Mouse (Mus musculus) forebrain, embryonic 15.5 days (tissue): ENCODE measurements at regions not wholly inside any gene's neighbourhood (a gene's known extent, or its start where the extent isn't known, plus 50 kb on each side); places are given as distances from the start of the nearest gene placed in this dataset.

ENCODE experiments used
- ATAC-seq: fragments of 200-750 bp; cut with Nextera tagmentation; replicated peaks from 2 replicates; pipeline ENCODE4 v1.8.0; 2017; ENCODE audit warnings: mild to moderate bottlenecking, moderate TSS enrichment, moderate library complexity
- H3K27ac ChIP-seq: fragments of 300-500 bp; sonication (generic); replicated peaks from 2 replicates; pipeline ENCODE4 v1.5.1; 2015; ENCODE audit warnings: mild to moderate bottlenecking, inconsistent platforms
- H3K27me3 ChIP-seq: fragments of 300-500 bp; sonication (generic); 2 replicates; pipeline ENCODE4 v1.6.1; 2015; ENCODE audit warnings: inconsistent platforms
- H3K36me3 ChIP-seq: fragments of 300-500 bp; sonication (generic); 2 replicates; pipeline ENCODE4 v1.6.1; 2015; ENCODE audit warnings: mild to moderate bottlenecking, inconsistent platforms
- H3K4me1 ChIP-seq: fragments of 300-500 bp; sonication (generic); 2 replicates; pipeline ENCODE4 v1.6.1; 2015; ENCODE audit warnings: inconsistent platforms
- H3K4me2 ChIP-seq: fragments of 300-500 bp; sonication (generic); replicated peaks from 2 replicates; pipeline ENCODE4 v1.6.1; 2015; ENCODE audit warnings: mild to moderate bottlenecking, inconsistent platforms
- H3K4me3 ChIP-seq: fragments of 300-500 bp; sonication (generic); 2 replicates; pipeline ENCODE4 v1.5.1; 2015; ENCODE audit warnings: mild to moderate bottlenecking, inconsistent platforms
- H3K9ac ChIP-seq: fragments of 300-500 bp; sonication (generic); replicated peaks from 2 replicates; pipeline ENCODE4 v1.6.1; 2015; ENCODE audit warnings: mild to moderate bottlenecking, inconsistent platforms
- H3K9me3 ChIP-seq: fragments of 300-500 bp; sonication (generic); 2 replicates; pipeline ENCODE4 v1.6.1; 2016; ENCODE audit warnings: inconsistent platforms
- WGBS: fragments of 180-500 bp; shearing (Covaris S2); methylation state at CpG from one replicate; pipeline ENCODE4 v1.1.7; 2015; ENCODE audit warnings: mixed read lengths; 5-methylcytosine and 5-hydroxymethylcytosine counted together

GRCm38 (mm10) chr13:80188734-80189133 is 694.5 kb upstream of the Arrdc3 start:
- H3K4me3 ChIP-seq: no peak overlapping the region
- no peaks in the 10 kb centered on the region for H3K36me3 ChIP-seq
- H3K27me3 ChIP-seq: no peaks in the 10 kb centered on the region
- no peak overlapping the region for H3K4me2 ChIP-seq
- H3K9me3 ChIP-seq: no peaks in the 10 kb centered on the region
- no peak for ATAC-seq
- H3K9ac ChIP-seq: no peak overlapping the region
- WGBS: 83% methylated on average over 2 of the region's 2 CpGs
- H3K27ac ChIP-seq: no peak overlapping the region
- no peaks in the 10 kb centered on the region for H3K4me1 ChIP-seq

GRCm38 (mm10) chr13:80195065-80195605 is 688.0 kb upstream of the Arrdc3 start:
- no peaks in the 10 kb centered on the region for H3K9me3 ChIP-seq
- ATAC-seq: no peak
- H3K4me3 ChIP-seq: no peak overlapping the region
- no peak overlapping the region for H3K27ac ChIP-seq
- H3K9ac ChIP-seq: no peak overlapping the region
- no peak overlapping the region for H3K4me2 ChIP-seq
- H3K4me1 ChIP-seq: 0 out of 2 replicates have a peak, but pooled peaks cover 5% of the 10 kb centered on the region
- H3K27me3 ChIP-seq: no peaks in the 10 kb centered on the region
- no peaks in the 10 kb centered on the region for H3K36me3 ChIP-seq
- WGBS: 12% methylated on average over 5 of the region's 5 CpGs

GRCm38 (mm10) chr13:80224110-80224509 is 659.1 kb upstream of the Arrdc3 start:
- 87% methylated on average over 1 of the region's 1 CpGs for WGBS
- Histone ChIP-seq H3K27me3 (no peaks in the 10 kb centered on the region), H3K36me3 (no peaks in the 10 kb centered on the region), H3K4me1 (no peaks in the 10 kb centered on the region), H3K4me3 (no peak overlapping the region), H3K4me2 (no peak overlapping the region), H3K9me3 (no peaks in the 10 kb centered on the region), H3K27ac (no peak overlapping the region), H3K9ac (no peak overlapping the region)
- no peak for ATAC-seq

GRCm38 (mm10) chr13:80231381-80231780 is 651.8 kb upstream of the Arrdc3 start:
- Histone ChIP-seq H3K27me3 (no peaks in the 10 kb centered on the region), H3K27ac (no peak overlapping the region), H3K4me3 (no peak overlapping the region), H3K4me2 (no peak overlapping the region), H3K36me3 (no peaks in the 10 kb centered on the region), H3K4me1 (no peaks in the 10 kb centered on the region), H3K9me3 (no peaks in the 10 kb centered on the region), H3K9ac (no peak overlapping the region)
- ATAC-seq: no peak

- Histone ChIP-seq H3K4me2 (no peak overlapping the region), H3K27ac (no peak overlapping the region), H3K4me1 (no peaks in the 10 kb centered on the region), H3K4me3 (no peak overlapping the region), H3K9ac (no peak overlapping the region), H3K27me3 (no peaks in the 10 kb centered on the region), H3K36me3 (no peaks in the 10 kb centered on the region), H3K9me3 (no peaks in the 10 kb centered on the region)
- 61% methylated on average over 5 of the region's 5 CpGs for WGBS
- ATAC-seq: peak; percentile 57
Measured at GRCm38 (mm10) chr13:80235254-80236032, 647.7 kb upstream of the Arrdc3 start.

GRCm38 (mm10) chr13:80262826-80263225 is 620.4 kb upstream of the Arrdc3 start:
- no peak overlapping the region for H3K9ac ChIP-seq
- H3K9me3 ChIP-seq: no peaks in the 10 kb centered on the region
- H3K4me2 ChIP-seq: no peak overlapping the region
- H3K4me3 ChIP-seq: no peak overlapping the region
- no peak overlapping the region for H3K27ac ChIP-seq
- 93% methylated on average over 2 of the region's 2 CpGs for WGBS
- H3K4me1 ChIP-seq: no peaks in the 10 kb centered on the region
- H3K27me3 ChIP-seq: no peaks in the 10 kb centered on the region
- no peaks in the 10 kb centered on the region for H3K36me3 ChIP-seq
- ATAC-seq: no peak

- H3K9me3 ChIP-seq: no peaks in the 10 kb centered on the region
- H3K36me3 ChIP-seq: no peaks in the 10 kb centered on the region
- whole genome bisulfite sequencing: 98% methylated on average over 4 of the region's 4 CpGs
- no peak overlapping the region for H3K4me3 ChIP-seq
- no peaks in the 10 kb centered on the region for H3K27me3 ChIP-seq
- no peak overlapping the region for H3K9ac ChIP-seq
- no peaks in the 10 kb centered on the region for H3K4me1 ChIP-seq
- ATAC-seq: no peak
- no peak overlapping the region for H3K27ac ChIP-seq
- H3K4me2 ChIP-seq: no peak overlapping the region
Measured at GRCm38 (mm10) chr13:80267131-80267530, 616.1 kb upstream of the Arrdc3 start.

- WGBS: 71% methylated on average over 1 of the region's 1 CpGs
Measured at GRCm38 (mm10) chr13:80273976-80274375, 609.2 kb upstream of the Arrdc3 start.

GRCm38 (mm10) chr13:80291744-80292515 is 591.3 kb upstream of the Arrdc3 start:
- 44% methylated on average over 2 of the region's 2 CpGs for WGBS
- no peaks in the 10 kb centered on the region for H3K36me3 ChIP-seq
- ATAC-seq: no peak

More at GRCm38 (mm10) chr13:80273976-80274375, 609.2 kb upstream of the Arrdc3 start:
- H3K27ac ChIP-seq: no peak overlapping the region
- H3K4me2 ChIP-seq: no peak overlapping the region
- no peaks in the 10 kb centered on the region for H3K27me3 ChIP-seq
- no peaks in the 10 kb centered on the region for H3K9me3 ChIP-seq
- no peaks in the 10 kb centered on the region for H3K4me1 ChIP-seq
- H3K4me3 ChIP-seq: no peak overlapping the region
- ATAC-seq: no peak
- no peaks in the 10 kb centered on the region for H3K36me3 ChIP-seq
- H3K9ac ChIP-seq: no peak overlapping the region

GRCm38 (mm10) chr13:80295723-80296122 is 587.5 kb upstream of the Arrdc3 start:
- no peaks in the 10 kb centered on the region for H3K4me1 ChIP-seq
- H3K4me2 ChIP-seq: no peak overlapping the region
- ATAC-seq: no peak
- no peak overlapping the region for H3K9ac ChIP-seq
- no peaks in the 10 kb centered on the region for H3K9me3 ChIP-seq
- WGBS: 10% methylated on average over 1 of the region's 1 CpGs
- H3K36me3 ChIP-seq: no peaks in the 10 kb centered on the region
- H3K4me3 ChIP-seq: no peak overlapping the region
- H3K27me3 ChIP-seq: no peaks in the 10 kb centered on the region
- H3K27ac ChIP-seq: no peak overlapping the region

More at GRCm38 (mm10) chr13:80291744-80292515, 591.3 kb upstream of the Arrdc3 start:
- H3K27ac ChIP-seq: no peak overlapping the region
- H3K9ac ChIP-seq: no peak overlapping the region
- no peak overlapping the region for H3K4me2 ChIP-seq
- no peak overlapping the region for H3K4me3 ChIP-seq
- no peaks in the 10 kb centered on the region for H3K27me3 ChIP-seq
- no peaks in the 10 kb centered on the region for H3K9me3 ChIP-seq
- no peaks in the 10 kb centered on the region for H3K4me1 ChIP-seq

- ATAC-seq: peak; percentile 93
- no peaks in the 10 kb centered on the region for H3K9me3 ChIP-seq
- H3K27me3 ChIP-seq: no peaks in the 10 kb centered on the region
- no peak overlapping the region for H3K27ac ChIP-seq
- no peak overlapping the region for H3K9ac ChIP-seq
- H3K4me3 ChIP-seq: no peak overlapping the region
- WGBS: 49% methylated on average over 5 of the region's 5 CpGs
- no peak overlapping the region for H3K4me2 ChIP-seq
- peaks cover 3% of the 10 kb centered on the region; the same call in 1 of the 2 replicates for H3K4me1 ChIP-seq
- no peaks in the 10 kb centered on the region for H3K36me3 ChIP-seq
Measured at GRCm38 (mm10) chr13:80334073-80334704, 549.0 kb upstream of the Arrdc3 start.
